Mouse (Mus musculus) gastrocnemius, adult 18-20 months (tissue): ENCODE measurements around the gene Zdhhc13. TPM values are rescaled to one million over a fixed set of nuclear protein-coding genes. Genes with fewer than 3 reads are reported as not detected.

Experiments used
- total RNA-seq, 2 experiments: library from RNA; stranded (reverse); gene quantifications; 2 replicates each; pipeline ENCODE4 v1.2.3; 2021

Gene Zdhhc13
- total RNA-seq, 2 experiments from 2014 or later = 4.0 to 4.5 TPM

Other genes starting within 250 kb of the Zdhhc13 start
- gene Mrgprb2, start 230.9 kb upstream of the Zdhhc13 start, total RNA-seq = under 1 TPM in 1 of 2 experiments, not detected in 1; 0.21 TPM
- gene Mrgprb3, start 145.2 kb upstream of the Zdhhc13 start, total RNA-seq = not detected
- gene Csrp3, start 59.0 kb downstream of the Zdhhc13 start, total RNA-seq = 100 to 1,000 TPM; 202 to 385 TPM
- under 1 TPM; 0.71 TPM for gene E2f8, start 92.6 kb downstream of the Zdhhc13 start, total RNA-seq
- gene Nav2, start 119.7 kb downstream of the Zdhhc13 start, total RNA-seq = 10 to 100 TPM; 35.3 to 35.4 TPM